Mouse (Mus musculus): Measurements from ENCODE around the gene Sstr3.

Gene Sstr3

GRCm38 (mm10) chr15:78563344-78563743, 18.9 kb upstream of the Sstr3 start:
- in situ Hi-C loops (cut with MboI, MseI): no loop called here

GRCm38 (mm10) chr15:78559141-78559979, 14.9 kb upstream of the Sstr3 start:
- in situ Hi-C loops (cut with MboI, MseI): no loop called here

- in situ Hi-C loops (cut with MboI, MseI): no loop called here
Measured at GRCm38 (mm10) chr15:78557693-78558535, 13.4 kb upstream of the Sstr3 start.

GRCm38 (mm10) chr15:78554545-78555313, 10.2 kb upstream of the Sstr3 start:
- in situ Hi-C loops (cut with MboI, MseI): no loop called here

GRCm38 (mm10) chr15:78549189-78549734, 4.8 kb upstream of the Sstr3 start:
- in situ Hi-C loops (cut with MboI, MseI): no loop called here

GRCm38 (mm10) chr15:78548711-78549110, 4.2 kb upstream of the Sstr3 start:
- in situ Hi-C loops (cut with MboI, MseI): no loop called here

- in situ Hi-C loops (cut with MboI, MseI): no loop called here
Measured at GRCm38 (mm10) chr15:78548336-78548665, 3.8 kb upstream of the Sstr3 start.

GRCm38 (mm10) chr15:78547415-78548335, 3.2 kb upstream of the Sstr3 start:
- in situ Hi-C loops (cut with MboI, MseI): no loop called here

GRCm38 (mm10) chr15:78546060-78546459, 1.6 kb upstream of the Sstr3 start:
- in situ Hi-C loops (cut with MboI, MseI): no loop called here

- in situ Hi-C loops (cut with MboI, MseI): loop anchor here (5.0 kb wide), 1 partner anchor 287 kb away; no protein-coding TSS in a partner anchor
Measured at GRCm38 (mm10) chr15:78544041-78544440, 444 bp downstream of the Sstr3 start.

- in situ Hi-C loops (cut with MboI, MseI): loop anchor here (5.0 kb wide), 1 partner anchor 286 kb away; no protein-coding TSS in a partner anchor
Measured at GRCm38 (mm10) chr15:78542767-78543303, 1.6 kb downstream of the Sstr3 start.

GRCm38 (mm10) chr15:78542098-78542766, 2.3 kb downstream of the Sstr3 start:
- in situ Hi-C loops (cut with MboI, MseI): loop anchor here (5.0 kb wide), 1 partner anchor 285 kb away; no protein-coding TSS in a partner anchor

- in situ Hi-C loops (cut with MboI, MseI): loop anchor here (5.0 kb wide), 1 partner anchor 284 kb away; no protein-coding TSS in a partner anchor
Measured at GRCm38 (mm10) chr15:78541606-78542005, 2.9 kb downstream of the Sstr3 start.

- in situ Hi-C loops (cut with MboI, MseI): loop anchor here (5.0 kb wide), 1 partner anchor 284 kb away; no protein-coding TSS in a partner anchor
Measured at GRCm38 (mm10) chr15:78541036-78541435, 3.4 kb downstream of the Sstr3 start.

GRCm38 (mm10) chr15:78535723-78536421, 8.6 kb downstream of the Sstr3 start:
- in situ Hi-C loops (cut with MboI, MseI): no loop called here

GRCm38 (mm10) chr15:78533346-78533835, 11.1 kb downstream of the Sstr3 start:
- in situ Hi-C loops (cut with MboI, MseI): loop anchor here (5.0 kb wide), 1 partner anchor 86 kb away; no protein-coding TSS in a partner anchor

- in situ Hi-C loops (cut with MboI, MseI): loop anchor here (5.0 kb wide), 1 partner anchor 85 kb away; no protein-coding TSS in a partner anchor
Measured at GRCm38 (mm10) chr15:78532566-78533345, 11.7 kb downstream of the Sstr3 start.

Measured in T-helper 2 cell (primary cell).